Mouse (Mus musculus): ENCODE measurements around the gene Dmbx1. TPM values are rescaled to one million over a fixed set of nuclear protein-coding genes. Genes with fewer than 3 reads are reported as not detected.

The Dmbx1 gene
- total RNA-seq, 2 experiments from 2014 or later, result not detected

- DNase-seq (ENCODE audit: low spot score in 2 of 2), result no peak
Observed at GRCm38 (mm10) chr4:115890066-115890465, 49.7 kb downstream of the Dmbx1 start.

GRCm38 (mm10) chr4:115886875-115887274, 52.9 kb downstream of the Dmbx1 start:
- no peak for DNase-seq (ENCODE audit: low spot score in 2 of 2)

- no peak for DNase-seq (ENCODE audit: low spot score in 2 of 2)
Observed at GRCm38 (mm10) chr4:115885846-115886245, 53.9 kb downstream of the Dmbx1 start.

GRCm38 (mm10) chr4:115884022-115884421, 55.7 kb downstream of the Dmbx1 start, which contains the start of gene Kncn:
Kncn (plus strand) TSS chr4:115884400.
- DNase-seq (ENCODE audit: low spot score in 2 of 2), result no peak

GRCm38 (mm10) chr4:115882195-115882594, 57.5 kb downstream of the Dmbx1 start:
- no peak for DNase-seq (ENCODE audit: low spot score in 2 of 2)

GRCm38 (mm10) chr4:115881183-115881582, 58.5 kb downstream of the Dmbx1 start:
- DNase-seq (ENCODE audit: low spot score in 2 of 2), result peak; percentile 32 to 54

- no peak for DNase-seq (ENCODE audit: low spot score in 2 of 2)
Observed at GRCm38 (mm10) chr4:115878828-115879227, 60.9 kb downstream of the Dmbx1 start.

- DNase-seq (ENCODE audit: low spot score in 2 of 2), result no peak
Observed at GRCm38 (mm10) chr4:115878216-115878678, 61.5 kb downstream of the Dmbx1 start.

GRCm38 (mm10) chr4:115873231-115873630, 66.5 kb downstream of the Dmbx1 start:
- DNase-seq (ENCODE audit: low spot score in 2 of 2), result no peak

- DNase-seq (ENCODE audit: low spot score in 2 of 2), result no peak
Observed at GRCm38 (mm10) chr4:115869512-115870210, 70.1 kb downstream of the Dmbx1 start.

Other genes with a start within 250 kb of the Dmbx1 start
- 10 to 100 TPM; 53.6 to 56.3 TPM for gene Efcab14, start 202.2 kb downstream of the Dmbx1 start, total RNA-seq (2021)
- gene Tex38, start 158.9 kb downstream of the Dmbx1 start, total RNA-seq (2021), result not detected
- 10 to 100 TPM; 65.5 to 66.4 TPM for gene Atpaf1, start 155.1 kb downstream of the Dmbx1 start, total RNA-seq (2021)
- 1 to 10 TPM; 4.0 to 6.5 TPM for gene Mob3c, start 111.8 kb downstream of the Dmbx1 start, total RNA-seq (2021)
- gene Mknk1, start 100.7 kb downstream of the Dmbx1 start, total RNA-seq (2021), result 10 to 100 TPM; 40.4 to 45.2 TPM
- gene Kncn, start 55.5 kb downstream of the Dmbx1 start, total RNA-seq (2021), result under 1 TPM in 1 of 2 experiments, not detected in 1; 0.30 TPM
- under 1 TPM in 1 of 2 experiments, not detected in 1; 0.20 TPM for gene 6430628N08Rik, start 49.3 kb downstream of the Dmbx1 start, total RNA-seq (2021)
- 100 to 1,000 TPM; 136 to 145 TPM for gene Faah, start 78.0 kb upstream of the Dmbx1 start, total RNA-seq (2021)
- 1 to 10 TPM; 9.6 TPM for gene Nsun4, start 114.0 kb upstream of the Dmbx1 start, total RNA-seq (2021)
- gene Uqcrh, start 135.1 kb upstream of the Dmbx1 start, total RNA-seq (2021), result 100 to 1,000 TPM; 395 to 403 TPM
- gene Lrrc41, start 135.3 kb upstream of the Dmbx1 start, total RNA-seq (2021), result 10 to 100 TPM; 46.2 to 50.1 TPM
- under 1 TPM; 0.33 to 0.35 TPM for gene Rad54l, start 183.8 kb upstream of the Dmbx1 start, total RNA-seq (2021)
- 10 to 100 TPM; 67.5 to 68.1 TPM for gene Pomgnt1, start 183.9 kb upstream of the Dmbx1 start, total RNA-seq (2021)
- gene Lurap1, start 211.4 kb upstream of the Dmbx1 start, total RNA-seq (2021), result 10 to 100 TPM; 22.9 to 24.6 TPM
- gene Tspan1, start 227.7 kb upstream of the Dmbx1 start, total RNA-seq (2021), result not detected
- gene 1700042G07Rik, start 233.4 kb upstream of the Dmbx1 start, total RNA-seq (2021), result not detected
- gene Gm49337, start 233.5 kb upstream of the Dmbx1 start, total RNA-seq (2021), result 1 to 10 TPM; 1.5 to 3.6 TPM